Mouse (Mus musculus): ENCODE measurements around the gene Gm26602.

DNA sequence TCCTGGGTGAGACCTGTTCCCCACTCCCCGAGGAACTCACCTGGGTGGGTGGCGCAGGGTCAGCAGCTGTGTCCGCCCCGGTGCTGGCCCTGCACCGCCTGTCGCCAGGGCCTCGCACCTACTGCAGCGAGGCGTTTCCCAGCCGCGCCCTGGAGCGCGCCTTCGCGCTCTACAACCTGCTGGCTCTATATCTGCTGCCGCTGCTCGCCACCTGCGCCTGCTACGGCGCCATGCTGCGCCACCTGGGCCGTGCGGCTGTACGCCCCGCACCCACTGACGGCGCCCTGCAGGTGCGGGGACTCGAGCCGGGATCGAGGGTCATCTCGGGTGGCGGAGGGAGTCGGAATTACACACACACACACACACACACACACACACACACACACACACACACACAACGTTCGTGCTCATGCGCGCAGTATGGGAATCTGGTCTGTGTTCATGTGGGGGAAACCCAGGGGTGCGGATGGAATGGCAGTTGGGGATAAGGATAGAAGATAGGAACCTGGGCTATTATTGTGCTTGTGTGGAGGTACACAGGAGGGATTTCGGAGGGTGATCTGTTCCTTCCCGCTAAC lies 10.4 kb downstream of the Gm26602 start, which contains the start of gene R3hdm4:
- no peak for TF ChIP-seq GATA1 (IDR thresholded peaks at IDR 0.05; ENCODE audit: low read length)
- no peak for TF ChIP-seq TAL1 (IDR thresholded peaks at IDR 0.05; ENCODE audit: low read length)
